Mouse (Mus musculus): ENCODE results near the gene Dlx4.

The Dlx4 gene

DNA sequence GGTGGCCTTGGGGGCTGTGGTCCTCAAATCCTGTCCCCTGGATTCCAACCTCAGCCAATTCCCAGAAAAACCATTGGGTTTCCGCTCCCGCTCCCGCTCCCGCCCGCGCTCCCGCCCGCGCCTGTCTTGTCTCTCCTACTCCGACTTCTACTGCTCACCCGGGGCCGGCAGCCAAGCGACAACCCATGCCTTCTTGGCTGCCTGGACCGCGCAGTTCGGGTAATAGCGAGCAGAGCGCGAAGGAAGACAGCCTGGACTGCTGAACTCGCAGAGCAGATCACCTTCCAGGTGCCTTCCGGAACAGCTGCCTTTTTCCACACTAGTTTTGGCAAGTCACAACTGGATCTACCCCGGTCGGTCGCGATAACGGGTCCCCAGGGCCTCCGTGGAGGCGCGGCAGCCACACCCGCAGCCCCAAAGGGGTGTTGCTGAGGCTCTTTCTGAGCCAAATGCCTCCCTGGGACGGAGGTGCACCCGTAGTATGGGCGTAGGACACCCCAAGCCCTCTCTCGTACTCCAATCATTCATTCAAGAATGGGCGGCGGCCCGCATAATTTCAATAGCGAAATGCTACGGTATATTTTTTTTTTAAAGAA, 3.0 kb downstream of the Dlx4 start:
- peak in 1 of 2 experiments; percentile 29 for DNase-seq (ENCODE audit: low spot score in 2 of 2)

DNA sequence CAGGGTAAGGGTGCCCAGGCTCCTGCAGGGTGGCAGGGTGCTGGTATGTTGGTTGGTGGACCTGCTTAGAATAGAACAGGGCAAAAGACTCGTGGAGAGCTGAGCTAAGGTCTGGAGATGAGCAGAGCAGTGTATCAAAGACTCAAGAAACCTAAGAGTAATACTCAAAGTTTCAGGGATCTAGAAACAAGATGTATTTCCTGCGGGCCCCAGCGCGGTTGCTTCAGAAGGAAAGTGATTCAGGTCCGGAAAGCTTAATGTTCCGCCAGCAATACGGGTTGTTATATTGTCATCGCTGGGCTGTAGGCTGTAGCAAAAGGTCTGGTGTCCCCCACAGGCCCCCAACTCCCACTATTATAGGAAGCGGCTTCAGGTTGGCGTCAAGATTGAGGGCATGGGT, 3.8 kb downstream of the Dlx4 start:
- DNase-seq (ENCODE audit: low spot score in 2 of 2) = no peak

DNA sequence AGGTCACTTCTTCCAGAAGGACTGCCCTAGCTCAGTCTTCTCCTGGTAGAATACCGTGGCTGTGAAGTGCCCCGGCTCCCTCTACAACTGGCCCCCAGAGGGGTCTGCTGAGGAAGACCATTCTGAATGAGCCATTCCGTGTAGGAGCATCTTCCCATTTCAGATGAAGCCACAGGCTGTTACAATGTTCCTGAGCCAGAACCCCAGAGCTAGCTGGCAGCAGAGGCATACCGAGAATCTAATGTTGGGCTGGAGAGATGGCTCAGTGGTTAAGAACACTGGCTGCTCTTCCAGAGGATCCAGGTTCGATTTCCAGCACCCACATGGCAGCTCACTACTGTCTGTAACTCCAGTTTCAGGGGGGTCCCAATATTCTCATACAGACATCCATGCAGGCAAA, 6.2 kb downstream of the Dlx4 start:
- DNase-seq (ENCODE audit: low spot score in 2 of 2) = no peak

DNA sequence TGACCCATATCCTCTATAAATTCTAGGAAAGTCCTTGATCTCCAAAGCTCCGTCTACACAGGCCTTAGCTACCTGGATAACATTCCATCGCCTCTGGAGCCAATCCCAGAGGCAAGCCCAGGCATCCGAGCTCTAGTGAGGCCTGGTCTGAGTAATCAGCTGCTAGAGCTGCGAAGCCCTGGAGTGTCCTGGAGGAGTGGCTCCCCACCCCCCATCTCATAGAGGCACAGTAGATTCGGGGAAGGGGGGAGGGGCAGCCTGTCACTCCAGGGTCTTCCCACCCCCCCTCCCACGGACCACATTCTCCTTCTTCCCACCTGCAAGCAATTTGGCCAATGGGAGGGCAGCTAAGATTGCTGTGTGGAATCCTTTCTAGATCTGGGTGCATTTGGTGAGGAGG, 8.8 kb downstream of the Dlx4 start:
- no peak for DNase-seq (ENCODE audit: low spot score in 2 of 2)

DNA sequence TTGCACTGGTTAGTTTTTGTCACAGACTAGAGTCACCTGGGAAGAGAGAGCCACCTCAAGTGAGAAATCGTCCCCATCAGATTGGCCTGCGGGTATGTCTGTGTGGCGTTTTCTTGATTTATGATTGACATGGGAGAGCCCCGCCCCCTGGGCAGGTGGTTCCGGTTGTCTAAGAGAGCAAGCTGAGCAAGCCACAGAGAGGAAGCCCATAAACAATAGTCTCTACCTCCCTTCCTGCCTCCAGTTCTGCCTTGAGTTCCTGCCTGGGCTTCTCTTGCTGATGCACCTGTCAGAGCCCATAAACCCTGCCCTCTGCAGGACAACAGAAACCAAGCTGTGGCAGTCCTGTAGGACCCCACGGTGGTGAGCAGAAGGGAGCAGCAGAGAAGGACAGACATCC, 12.7 kb downstream of the Dlx4 start:
- DNase-seq (ENCODE audit: low spot score in 2 of 2) = no peak

DNA sequence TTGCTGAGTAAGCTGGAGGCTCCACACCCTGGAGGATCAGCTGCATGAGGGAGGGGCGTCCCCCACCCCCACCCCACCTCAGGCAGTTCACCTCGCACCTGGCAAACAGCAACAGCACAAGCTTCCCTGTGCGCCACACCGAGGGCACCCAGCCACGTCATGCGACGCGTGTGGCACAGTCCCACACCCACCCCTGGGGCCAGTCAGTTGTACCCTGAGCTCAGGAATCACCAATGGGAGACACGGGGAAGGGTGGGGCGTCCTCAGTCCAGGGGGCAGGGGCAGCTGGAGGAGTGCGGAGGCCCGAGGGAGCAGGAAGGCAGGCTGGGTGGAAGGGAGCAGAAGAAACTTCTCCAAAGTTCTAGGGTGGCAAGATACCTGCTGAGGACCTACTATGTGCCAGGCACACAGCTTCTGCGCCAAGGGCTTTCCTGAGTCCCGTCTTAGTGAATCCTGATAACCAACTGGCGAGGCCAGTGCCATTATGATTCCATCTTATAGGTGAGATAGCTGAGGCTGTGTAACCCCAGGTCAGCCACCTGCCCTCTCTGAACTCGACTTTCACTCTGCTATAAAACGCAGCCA, 15.3 kb downstream of the Dlx4 start:
- no peak for DNase-seq (ENCODE audit: low spot score in 2 of 2)

DNA sequence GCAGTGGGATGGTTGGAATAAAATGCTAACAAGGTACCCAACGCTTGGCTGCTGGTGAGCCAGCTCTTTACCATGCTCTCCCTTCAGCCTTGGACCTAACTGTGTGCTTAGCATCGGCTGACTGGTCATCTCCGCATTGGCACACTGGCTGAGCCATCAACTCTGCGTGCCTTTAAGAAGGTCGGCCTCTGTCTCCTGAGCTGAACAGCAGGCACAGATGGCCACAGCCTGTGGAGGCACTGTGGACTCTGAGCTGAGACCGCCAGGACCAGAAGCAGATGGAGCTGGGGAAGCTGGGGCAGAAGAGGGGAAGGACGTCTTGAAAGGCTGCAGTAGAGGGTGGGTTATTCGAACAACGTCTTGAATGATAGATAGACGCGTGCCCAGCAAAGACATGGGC, 17.7 kb downstream of the Dlx4 start:
- DNase-seq (ENCODE audit: low spot score in 2 of 2) = no peak

DNA sequence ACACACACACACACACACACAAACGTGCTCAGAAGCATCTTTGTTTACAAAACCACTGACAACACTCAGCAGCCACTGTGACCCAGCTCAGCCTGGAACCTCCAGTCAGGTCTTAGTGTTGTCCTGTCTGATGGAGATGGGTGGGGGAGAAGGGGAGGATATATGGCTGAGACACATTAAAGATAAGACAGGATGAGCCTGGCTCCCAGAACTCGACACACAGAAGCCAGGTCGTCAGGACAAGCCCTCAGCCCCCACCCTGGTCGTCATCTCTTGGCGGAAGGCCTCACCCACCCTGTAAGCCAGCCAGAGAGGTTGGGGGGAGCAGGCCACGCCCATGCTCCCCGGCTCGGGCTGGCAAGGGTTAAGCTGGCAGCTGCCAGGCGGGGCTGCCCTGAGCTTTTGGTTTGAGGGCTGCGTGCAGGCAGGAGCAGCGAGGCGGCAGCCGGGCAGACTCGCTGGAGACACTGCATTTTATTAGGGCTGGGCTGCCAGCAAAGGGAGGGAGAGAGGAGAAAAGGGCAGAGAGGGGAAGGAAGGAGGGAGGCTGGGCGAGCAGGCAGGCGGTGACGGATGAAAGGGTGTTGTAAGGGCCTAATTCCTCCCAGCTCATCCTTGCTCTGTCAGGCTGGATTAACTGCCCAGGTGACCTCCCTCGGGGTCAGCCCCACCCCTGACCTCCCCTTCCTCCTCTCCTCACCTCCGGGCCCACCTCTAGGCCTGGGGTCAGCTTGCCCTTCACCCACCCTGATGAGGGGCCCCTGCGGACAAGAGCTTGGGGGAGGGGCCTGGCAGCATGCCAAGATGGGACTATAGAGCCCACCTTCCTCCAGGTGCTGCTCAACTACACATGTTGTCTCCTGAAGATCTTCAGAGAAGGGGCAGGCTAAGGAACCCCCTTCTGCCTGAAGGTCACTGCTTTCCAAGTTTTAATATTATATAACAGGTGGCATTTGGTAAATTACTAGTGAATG, 19.5 kb downstream of the Dlx4 start:
- DNase-seq (ENCODE audit: low spot score in 2 of 2) = peak in 1 of 2 experiments; percentile 70

DNA sequence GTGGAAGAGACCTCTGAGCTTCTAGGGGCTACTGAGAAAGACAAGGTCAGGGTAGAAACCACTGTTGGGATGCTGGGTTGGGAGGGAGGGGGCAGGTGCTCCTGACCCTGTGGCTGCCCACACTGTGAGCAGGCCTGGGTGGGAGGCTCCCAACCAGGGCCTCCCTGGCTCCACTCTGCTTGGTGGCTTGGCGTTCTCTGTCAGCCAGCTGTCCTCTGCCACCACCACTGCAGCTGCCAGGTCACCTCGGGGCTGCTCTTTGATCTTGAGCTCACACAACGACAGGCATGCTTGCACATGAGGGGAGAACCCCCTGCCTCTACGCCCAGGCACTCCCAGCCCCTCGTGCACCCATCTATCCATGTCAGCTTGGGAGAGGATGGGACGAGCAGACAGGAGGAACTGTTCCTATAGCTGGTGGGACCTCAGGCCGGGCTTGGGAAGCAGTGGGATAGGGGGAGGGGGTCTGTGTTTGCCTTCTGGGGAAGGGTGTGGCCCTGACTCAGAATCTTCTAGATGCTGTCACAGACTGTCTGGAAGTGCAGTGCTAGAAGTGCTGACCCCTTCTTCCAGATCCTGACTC, 20.6 kb downstream of the Dlx4 start:
- DNase-seq (ENCODE audit: low spot score in 2 of 2) = no peak

DNA sequence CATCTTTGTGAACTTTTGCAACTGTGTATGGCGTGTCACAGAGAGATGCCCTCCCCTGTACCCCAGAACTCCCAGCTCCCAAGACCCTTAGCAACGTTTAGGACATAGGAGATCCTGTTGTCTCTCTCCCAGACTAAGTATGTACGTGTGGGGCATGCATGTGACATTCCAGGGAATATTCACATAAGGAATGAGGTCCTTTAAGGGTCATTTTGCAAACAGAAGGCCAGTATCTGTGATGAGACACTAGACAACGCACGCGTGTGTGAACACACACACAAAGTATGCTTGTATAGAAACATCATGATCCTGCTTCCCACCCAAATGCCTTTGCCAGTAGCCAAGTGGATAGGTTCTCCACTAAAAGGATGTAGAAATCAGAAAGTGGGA, 24.0 kb downstream of the Dlx4 start:
- DNase-seq (ENCODE audit: low spot score in 2 of 2) = no peak

DNA sequence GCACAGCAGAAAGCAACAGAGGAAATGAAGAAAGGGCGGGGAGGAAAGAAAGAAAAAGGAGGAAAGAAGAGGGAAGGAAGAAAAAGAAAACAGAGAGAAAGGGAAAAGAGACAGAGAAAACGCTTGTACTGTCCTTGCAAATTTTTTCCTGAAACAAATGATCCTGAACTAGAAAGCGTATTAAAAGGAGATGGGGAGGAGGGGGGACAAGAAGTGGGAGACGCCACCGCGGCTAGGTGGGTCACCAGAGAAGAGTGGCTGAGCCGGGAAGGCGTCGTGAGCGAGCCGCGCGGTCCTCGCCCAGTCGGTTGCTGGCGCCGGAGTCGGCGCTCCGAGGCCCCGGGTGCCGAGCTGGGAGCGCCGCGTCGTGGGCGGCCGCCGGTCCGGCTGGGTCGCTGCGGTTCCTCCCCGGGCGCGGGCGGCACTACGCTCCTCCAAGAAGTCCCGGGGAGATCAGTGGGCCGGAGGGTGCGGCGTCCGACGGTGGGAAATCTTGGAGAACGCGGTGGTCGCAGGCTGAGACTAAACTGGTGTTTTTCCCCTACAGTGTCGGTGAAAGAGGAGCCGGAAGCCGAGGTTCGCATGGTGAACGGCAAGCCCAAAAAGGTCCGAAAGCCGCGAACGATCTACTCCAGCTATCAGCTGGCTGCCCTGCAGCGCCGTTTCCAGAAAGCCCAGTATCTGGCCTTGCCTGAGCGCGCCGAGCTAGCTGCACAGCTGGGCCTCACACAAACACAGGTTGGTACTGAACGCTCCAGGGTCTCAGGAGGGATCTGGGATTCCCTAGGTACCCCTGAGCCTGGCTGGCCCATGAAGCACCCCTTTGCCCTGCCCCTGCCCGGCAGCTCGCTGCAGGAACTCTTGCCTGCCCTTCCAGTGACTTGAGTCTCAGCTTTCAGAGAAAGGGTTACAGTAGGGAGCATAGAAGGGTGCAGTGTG, 24.6 kb downstream of the Dlx4 start:
- DNase-seq (ENCODE audit: low spot score in 2 of 2) = peak in 1 of 2 experiments; percentile 44

DNA sequence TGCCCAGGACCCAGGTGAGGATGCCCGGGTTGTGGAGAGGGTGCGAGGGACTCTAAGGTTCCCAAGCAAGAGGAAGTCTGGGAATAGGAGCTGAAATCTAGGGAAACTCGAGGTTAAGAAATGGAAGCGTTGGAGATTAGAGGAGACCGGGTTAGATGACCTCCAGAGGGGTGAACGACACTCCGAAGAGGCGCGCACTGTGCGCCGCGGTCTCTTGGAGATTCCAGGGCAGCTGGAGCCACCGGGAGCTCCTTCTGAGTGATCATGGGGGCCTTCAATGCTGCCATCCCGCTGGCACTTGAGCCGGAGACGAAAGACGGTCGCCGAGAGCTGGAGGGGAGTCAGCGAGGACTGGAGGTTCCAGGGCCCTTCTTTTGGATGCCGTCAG, 25.4 kb downstream of the Dlx4 start:
- no peak for DNase-seq (ENCODE audit: low spot score in 2 of 2)

DNA sequence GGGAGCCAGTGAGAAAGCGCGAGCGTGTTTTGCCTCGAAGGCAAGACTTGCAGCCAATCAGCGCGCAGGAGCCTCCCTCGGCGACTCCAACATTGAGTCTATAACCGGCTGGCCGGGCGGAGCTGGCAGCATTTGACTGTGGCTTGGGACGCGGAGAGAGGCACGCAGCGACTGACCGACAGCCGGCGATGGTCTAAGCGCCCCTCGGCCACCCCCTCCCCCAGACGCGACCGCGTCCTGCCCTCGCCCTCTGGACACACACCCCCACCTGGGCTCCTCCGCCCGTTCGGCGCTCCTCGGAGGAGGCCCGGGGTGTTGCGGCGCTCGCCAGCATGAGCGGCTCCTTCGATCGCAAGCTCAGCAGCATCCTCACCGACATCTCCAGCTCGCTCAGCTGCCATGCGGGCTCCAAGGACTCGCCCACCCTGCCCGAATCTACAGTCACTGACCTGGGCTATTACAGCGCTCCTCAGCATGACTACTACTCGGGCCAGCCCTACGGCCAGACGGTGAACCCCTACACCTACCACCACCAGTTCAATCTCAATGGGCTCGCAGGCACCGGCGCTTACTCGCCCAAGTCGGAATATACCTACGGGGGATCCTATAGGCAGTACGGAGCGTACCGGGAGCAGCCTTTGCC, 26.0 kb downstream of the Dlx4 start, which contains the start of gene Dlx3:
Dlx3 (plus strand) TSS at position 130 of the 643 bp plus-strand sequence.
- DNase-seq (ENCODE audit: low spot score in 2 of 2) = no peak

DNA sequence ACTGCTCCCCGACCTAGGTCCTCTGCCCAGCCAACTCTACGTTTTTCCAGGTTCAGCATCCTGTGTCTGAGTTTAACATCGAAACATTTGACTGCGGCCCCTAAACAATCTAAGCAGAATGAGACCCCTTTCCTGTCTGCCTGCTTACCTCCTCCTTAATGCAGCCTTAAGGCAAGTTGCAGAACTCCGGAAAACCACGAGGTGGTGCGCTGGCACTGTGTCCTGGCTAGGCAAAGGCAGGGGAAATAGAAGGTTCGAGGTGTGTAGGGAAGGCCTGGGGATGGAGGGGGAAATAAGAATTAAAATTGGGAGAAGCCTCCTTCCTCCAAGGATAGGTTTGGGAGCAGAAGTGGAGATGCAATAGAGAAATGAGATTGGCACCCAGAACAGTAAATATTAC, 27.6 kb downstream of the Dlx4 start:
- peak; percentile 60 to 71 for DNase-seq (ENCODE audit: low spot score in 2 of 2)

DNA sequence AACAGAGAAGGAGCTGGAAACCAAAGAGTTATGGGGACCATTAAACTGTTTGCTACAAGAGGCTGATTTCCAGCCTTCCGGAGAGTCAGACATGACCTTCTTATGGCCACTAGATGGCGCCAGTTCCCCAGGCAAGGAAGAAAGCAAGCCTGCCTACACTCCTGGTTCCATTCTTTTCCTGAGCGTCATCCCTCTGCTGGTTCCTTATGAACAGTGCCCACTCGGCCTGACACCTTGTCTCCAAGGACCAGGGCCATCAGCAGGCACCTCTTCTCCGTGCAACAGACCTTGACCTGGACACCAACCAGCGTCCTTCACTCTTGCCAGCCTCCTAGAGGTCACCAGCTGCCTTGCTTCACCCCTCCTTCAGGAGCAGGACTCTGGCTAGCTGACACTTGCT, 29.0 kb downstream of the Dlx4 start:
- DNase-seq (ENCODE audit: low spot score in 2 of 2) = peak in 1 of 2 experiments; percentile 44

DNA sequence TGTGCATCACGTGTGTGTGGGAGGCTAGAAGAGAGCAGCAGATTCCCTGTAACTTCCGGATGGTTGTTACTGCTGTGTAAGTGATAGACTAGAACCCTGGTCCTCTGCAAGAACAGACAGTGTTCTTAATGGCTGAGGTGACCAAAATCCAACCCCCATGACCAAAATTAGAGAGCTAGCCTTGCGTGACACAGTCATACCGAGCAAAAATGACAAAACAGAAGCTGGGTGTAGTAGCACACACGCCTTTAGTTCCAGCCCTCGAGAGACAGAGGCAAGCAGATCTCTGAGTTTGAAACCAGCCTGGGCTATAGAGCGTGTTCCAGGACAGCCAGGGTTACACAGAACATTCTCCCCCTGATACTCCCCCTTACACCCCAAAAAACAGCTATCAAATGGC, 36.0 kb downstream of the Dlx4 start:
- no peak for DNase-seq (ENCODE audit: low spot score in 2 of 2)

DNA sequence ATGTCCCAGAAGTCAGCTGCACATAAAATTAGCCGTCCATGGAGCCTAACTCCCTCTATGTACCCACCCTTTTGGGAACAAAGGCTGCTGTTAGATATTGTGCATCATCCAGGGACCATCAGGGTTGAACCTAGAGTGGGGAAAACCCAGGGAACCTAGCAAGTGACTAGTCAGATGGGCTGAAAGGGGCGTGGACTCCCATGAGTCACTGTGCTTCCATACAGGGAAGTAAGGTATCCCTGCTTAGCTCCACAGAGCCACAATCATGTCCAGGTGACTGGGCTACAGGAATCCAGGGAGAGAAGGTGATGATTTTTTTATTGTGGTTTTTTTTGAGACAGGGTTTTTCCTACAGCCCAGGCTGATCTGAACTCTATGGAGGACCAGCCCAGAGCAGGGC, 37.1 kb downstream of the Dlx4 start:
- no peak for DNase-seq (ENCODE audit: low spot score in 2 of 2)

DNA sequence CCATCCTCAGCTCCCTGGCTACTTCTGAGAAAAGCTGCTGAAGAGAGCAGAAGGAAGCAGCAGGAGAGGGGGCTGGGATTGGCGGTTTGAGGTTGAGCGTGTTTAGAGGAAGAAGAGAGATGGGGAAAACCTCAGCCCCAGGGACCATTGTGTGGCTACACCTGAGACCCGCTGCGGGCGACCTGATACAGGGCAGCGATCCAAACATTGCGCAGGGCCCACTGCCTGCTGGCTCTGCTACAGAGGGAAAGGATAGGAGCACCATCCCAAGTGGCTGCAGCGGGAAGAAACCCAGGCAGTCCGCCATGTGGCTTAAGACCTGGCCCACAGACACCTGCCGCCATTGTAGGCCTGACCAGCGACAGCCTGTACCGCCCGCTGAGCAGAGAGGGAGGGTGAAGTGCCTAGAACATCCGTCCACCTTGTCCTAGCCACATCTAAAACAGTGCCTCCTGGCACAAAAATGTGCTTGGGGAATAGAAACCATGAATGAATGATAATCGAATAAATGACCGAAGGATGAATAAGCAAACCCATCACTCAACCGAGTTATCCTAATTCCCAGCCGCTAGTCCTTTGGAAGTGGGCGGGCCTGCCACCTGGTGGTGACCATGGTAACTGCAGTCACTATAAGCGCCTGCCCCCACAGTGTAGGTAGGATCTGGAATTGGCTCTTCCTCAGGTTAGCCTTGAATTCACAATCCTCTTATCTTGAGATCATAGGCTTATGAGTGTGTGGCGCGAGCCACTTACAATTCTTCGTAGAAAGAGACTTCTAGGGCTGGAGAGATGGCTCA, 39.4 kb downstream of the Dlx4 start:
- peak; percentile 66 to 79 for DNase-seq (ENCODE audit: low spot score in 2 of 2)

DNA sequence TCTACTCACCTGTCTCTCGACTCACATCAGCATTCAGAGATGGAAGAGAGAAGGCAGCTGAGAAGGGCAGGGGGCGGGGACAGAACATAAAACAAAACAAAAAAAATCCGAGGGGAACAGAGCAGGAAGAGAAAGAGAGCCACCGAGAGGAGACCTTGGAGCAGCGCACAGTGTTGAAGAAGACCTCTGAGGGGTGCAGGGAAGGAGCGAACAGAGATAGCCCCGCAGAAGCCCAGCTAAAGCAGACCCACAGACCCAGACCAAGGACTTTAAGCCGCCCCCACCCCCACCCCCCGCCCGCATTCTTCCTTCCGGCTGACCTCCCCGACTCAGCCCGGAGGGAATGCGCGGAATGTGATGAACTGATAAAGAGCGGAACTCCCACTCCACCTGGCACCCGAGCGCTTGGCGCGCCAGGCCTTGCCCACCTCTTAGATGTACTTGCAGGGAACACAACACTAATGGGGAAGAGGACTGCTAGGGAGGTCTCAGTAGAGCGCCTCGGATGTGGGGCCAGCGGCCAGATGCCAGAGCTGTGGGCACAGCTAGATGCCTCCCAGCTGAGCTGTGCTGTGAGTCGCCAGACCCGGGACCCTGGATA, 40.7 kb downstream of the Dlx4 start:
- no peak for DNase-seq (ENCODE audit: low spot score in 2 of 2)

DNA sequence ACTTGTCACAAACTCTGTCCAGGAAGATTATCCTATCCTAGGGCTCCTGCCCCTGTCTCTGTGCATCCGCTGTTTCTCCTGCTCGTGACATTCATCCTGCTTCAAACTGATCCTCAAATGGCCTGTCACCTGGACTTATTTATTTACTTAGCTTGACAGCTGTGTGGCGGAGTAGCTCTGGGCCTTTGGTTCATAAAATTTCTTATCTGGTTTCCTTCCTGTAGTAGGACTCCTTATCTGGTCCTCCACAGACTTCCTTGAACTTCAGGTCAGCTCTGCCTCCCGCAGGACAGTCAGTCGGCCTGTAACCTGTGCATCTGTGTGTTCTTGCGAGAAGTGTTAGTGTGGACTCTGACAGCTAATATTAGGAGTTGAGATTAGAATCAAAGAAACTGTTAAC, 41.8 kb downstream of the Dlx4 start:
- no peak for DNase-seq (ENCODE audit: low spot score in 2 of 2)

All from urinary bladder, adult 18-20 months (tissue).